Mouse (Mus musculus): Measurements from ENCODE around the gene Amz1. TPM values are rescaled to one million over a fixed set of nuclear protein-coding genes. Genes with fewer than 3 reads are reported as not detected.

The Amz1 gene
- total and polyA plus RNA-seq, 3 experiments: 7.5 to 12.4 (median 8.3) TPM

GRCm38 (mm10) chr5:140806939-140807338 is 83.0 kb downstream of the Amz1 start:
- dilution Hi-C loops (cut with MboI; ENCODE audit: extremely low pct_ligation_motif_present, extremely low pct_unique_long_range_greater_than_20kb, low sequenced_read_pairs) (no loop called here), in situ Hi-C loops (cut with MboI; ENCODE audit: low pct_ligation_motif_present, low pct_unique_long_range_greater_than_20kb, low sequenced_read_pairs) (no loop called here)
- DNase-seq (ENCODE audit: extremely low read depth): no peak
- no peak overlapping the region for H3K9ac ChIP-seq (ENCODE audit: insufficient read depth, low read depth)
- H3K4me3 ChIP-seq (replicated peaks in 1 of 3; ENCODE audit: low read depth in 2 of 3, low read length in 2 of 3, poor library complexity in 1 of 3): no peak overlapping the region
- TF ChIP-seq BHLHE40 (IDR thresholded peaks at IDR 0.05; ENCODE audit: low read depth, low read length) (no peak), ELF1 (IDR thresholded peaks at IDR 0.05; ENCODE audit: low read depth, low read length) (no peak), MAFK (IDR thresholded peaks at IDR 0.05; ENCODE audit: insufficient replicate concordance, low read length) (no peak), IRF4 (IDR thresholded peaks at IDR 0.05; ENCODE audit: low read depth, low read length) (no peak), JUND (conservative IDR thresholded peaks at IDR 0.05; ENCODE audit: low read depth, low read length) (no peak), ZNF384 (IDR thresholded peaks at IDR 0.05; ENCODE audit: low read depth, low read length) (no peak), RAD21 (IDR thresholded peaks at IDR 0.05; ENCODE audit: low read depth, low read length) (no peak), E2F4 (IDR thresholded peaks at IDR 0.05; ENCODE audit: insufficient replicate concordance, low read depth, low read length) (no peak), SIN3A (IDR thresholded peaks at IDR 0.05; ENCODE audit: low read length) (no peak), POLR2A (IDR thresholded peaks at IDR 0.05; ENCODE audit: low read depth, low read length) (no peak), HCFC1 (IDR thresholded peaks at IDR 0.05; ENCODE audit: low read depth, low read length) (no peak), ETS1 (conservative IDR thresholded peaks at IDR 0.05; ENCODE audit: low read depth, low read length) (no peak), TCF12 (IDR thresholded peaks at IDR 0.05; ENCODE audit: low read depth, low read length) (no peak)
- H3K4me1 ChIP-seq (ENCODE audit: control insufficient read depth in 1 of 2, insufficient read depth in 2 of 2): peaks cover 4 to 13% of the 10 kb centered on the region in 2 experiments; a peak in 3 of 4 replicates
- no peak overlapping the region for H3K4me2 ChIP-seq (ENCODE audit: insufficient read depth, low read depth, poor library complexity, severe bottlenecking)
- H3K27ac ChIP-seq (ENCODE audit: insufficient read depth, low read depth): no peak overlapping the region
- no peaks in the 10 kb centered on the region for H3K79me2 ChIP-seq (replicated peaks; ENCODE audit: control insufficient read depth, extremely low read depth, insufficient read depth, poor library complexity, severe bottlenecking)
- peaks cover 0 to 2% of the 10 kb centered on the region in 2 experiments for H3K36me3 ChIP-seq (replicated peaks in 1 of 2; ENCODE audit: control insufficient read depth in 1 of 2, insufficient read depth in 1 of 2, low read length in 1 of 2)
- no peaks in the 10 kb centered on the region for H3K27me3 ChIP-seq (replicated peaks)
- H3K9me3 ChIP-seq (replicated peaks; ENCODE audit: low read length): no peaks in the 10 kb centered on the region

Other genes with a start within 250 kb of the Amz1 start
- 7.6 and 7.8 TPM in 2 replicates for gene Chst12, start 218.6 kb upstream of the Amz1 start, total RNA-seq (2012; rRNA removed)
- gene Chst12, start 218.6 kb upstream of the Amz1 start, total RNA-seq (2014; rRNA removed): 2.3 and 3.1 TPM in 2 replicates
- gene Chst12, start 218.6 kb upstream of the Amz1 start, polyA plus RNA-seq (2012; ENCODE audit: insufficient read length, low read depth): 17.0 and 18.1 TPM in 2 replicates
- not detected in 2 replicates for gene Grifin, start 159.1 kb upstream of the Amz1 start, total RNA-seq (2012; rRNA removed)
- gene Grifin, start 159.1 kb upstream of the Amz1 start, total RNA-seq (2014; rRNA removed): not detected in 2 replicates
- not detected in 2 replicates for gene Grifin, start 159.1 kb upstream of the Amz1 start, polyA plus RNA-seq (2012; ENCODE audit: insufficient read length, low read depth)
- not detected in 2 replicates for gene Lfng, start 116.8 kb upstream of the Amz1 start, total RNA-seq (2012; rRNA removed)
- not detected in 2 replicates for gene Lfng, start 116.8 kb upstream of the Amz1 start, total RNA-seq (2014; rRNA removed)
- not detected in 2 replicates for gene Lfng, start 116.8 kb upstream of the Amz1 start, polyA plus RNA-seq (2012; ENCODE audit: insufficient read length, low read depth)
- gene Ttyh3, start 75.1 kb upstream of the Amz1 start, total RNA-seq (2012; rRNA removed): 1.4 TPM in 2 replicates
- 0.22 and 0.31 TPM in 2 replicates for gene Ttyh3, start 75.1 kb upstream of the Amz1 start, total RNA-seq (2014; rRNA removed)
- gene Ttyh3, start 75.1 kb upstream of the Amz1 start, polyA plus RNA-seq (2012; ENCODE audit: insufficient read length, low read depth): 5.0 and 6.3 TPM in 2 replicates
- 5.3 and 6.3 TPM in 2 replicates for gene Iqce, start 21.7 kb upstream of the Amz1 start, total RNA-seq (2012; rRNA removed)
- gene Iqce, start 21.7 kb upstream of the Amz1 start, total RNA-seq (2014; rRNA removed): 2.2 and 2.9 TPM in 2 replicates
- gene Iqce, start 21.7 kb upstream of the Amz1 start, polyA plus RNA-seq (2012; ENCODE audit: insufficient read length, low read depth): 8.5 and 11.2 TPM in 2 replicates
- gene Brat1, start 19.1 kb upstream of the Amz1 start, total RNA-seq (2012; rRNA removed): 14.5 and 15.0 TPM in 2 replicates
- gene Brat1, start 19.1 kb upstream of the Amz1 start, total RNA-seq (2014; rRNA removed): 9.0 and 9.8 TPM in 2 replicates
- gene Brat1, start 19.1 kb upstream of the Amz1 start, polyA plus RNA-seq (2012; ENCODE audit: insufficient read length, low read depth): 10.0 and 10.9 TPM in 2 replicates
- 13.8 and 15.8 TPM in 2 replicates for gene Gna12, start 106.3 kb downstream of the Amz1 start, total RNA-seq (2012; rRNA removed)
- gene Gna12, start 106.3 kb downstream of the Amz1 start, total RNA-seq (2014; rRNA removed): 9.9 and 11.5 TPM in 2 replicates
- gene Gna12, start 106.3 kb downstream of the Amz1 start, polyA plus RNA-seq (2012; ENCODE audit: insufficient read length, low read depth): 12.9 and 15.4 TPM in 2 replicates